Mouse (Mus musculus): ENCODE data around the gene Apof. TPM values are rescaled to one million over a fixed set of nuclear protein-coding genes. Genes with fewer than 3 reads are reported as not detected.
"Not testable (repeated sequence)": the region's sequence is repeated elsewhere in the genome, so short reads cannot be mapped to it uniquely, and the experiment has no call there.

Apof gene
- polyA plus RNA-seq, 1 experiment from 2014 or later = 0.15 TPM

DNA sequence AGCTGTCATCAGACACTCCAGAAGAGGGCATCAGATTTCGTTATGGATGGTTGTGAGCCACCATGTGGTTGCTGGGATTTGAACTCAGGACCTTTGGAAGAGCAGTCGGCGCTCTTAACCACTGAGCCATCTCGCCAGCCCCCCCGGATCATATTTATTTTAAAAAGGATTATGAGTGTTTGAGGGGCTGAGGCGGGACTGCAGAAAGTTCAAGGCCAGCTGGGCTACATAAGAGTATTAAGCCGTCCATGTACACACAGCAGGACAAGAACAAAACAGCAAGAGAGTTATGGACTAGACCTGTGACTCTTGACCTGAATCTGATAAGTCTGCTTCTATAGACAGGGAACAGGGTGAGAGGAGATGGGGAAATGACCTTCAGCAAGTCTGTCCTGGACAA, 8.1 kb upstream of the Apof start:
- ATAC-seq (ENCODE audit: borderline replicate concordance, extremely low read depth, low FRiP score, low TSS enrichment) = not testable (repeated sequence)

DNA sequence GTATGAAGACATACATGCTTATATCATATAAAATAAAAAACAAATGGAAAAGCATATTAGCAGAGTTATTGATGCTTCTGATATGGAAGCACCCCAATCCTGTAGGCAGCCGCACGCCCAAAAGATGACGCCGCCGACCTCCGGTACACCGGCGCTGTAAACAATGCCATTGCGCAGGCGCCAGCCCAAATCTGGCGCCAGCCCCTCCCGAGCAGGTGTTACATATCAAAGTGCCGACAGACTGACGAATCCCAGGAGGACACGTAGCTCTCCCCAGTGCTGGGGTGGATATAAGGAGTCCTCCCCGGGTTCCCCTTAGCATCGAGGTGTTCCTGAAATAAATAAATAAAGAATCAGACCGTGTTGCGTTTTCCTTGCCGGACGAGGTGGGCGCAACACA, 6.2 kb upstream of the Apof start:
- no peak overlapping the region for H3K9ac ChIP-seq
- H3K9me3 ChIP-seq = no peaks in the 10 kb centered on the region
- H3K4me1 ChIP-seq = no peaks in the 10 kb centered on the region
- no peaks in the 10 kb centered on the region for H3K36me3 ChIP-seq
- no peak for ATAC-seq (ENCODE audit: borderline replicate concordance, extremely low read depth, low FRiP score, low TSS enrichment)
- no peak overlapping the region for H3K4me2 ChIP-seq
- WGBS = 72% methylated on average over 22 of the region's 22 CpGs
- H3K4me3 ChIP-seq = no peak overlapping the region
- H3K27ac ChIP-seq = no peak overlapping the region
- H3K27me3 ChIP-seq = no peaks in the 10 kb centered on the region

More for the DNA sequence above, 8.1 kb upstream of the Apof start:
- not testable (repeated sequence) for H3K9ac ChIP-seq, H3K4me1 ChIP-seq, H3K27ac ChIP-seq, H3K4me2 ChIP-seq, H3K36me3 ChIP-seq, H3K9me3 ChIP-seq, H3K4me3 ChIP-seq, H3K27me3 ChIP-seq
- 74% methylated on average over 7 of the region's 7 CpGs for WGBS

DNA sequence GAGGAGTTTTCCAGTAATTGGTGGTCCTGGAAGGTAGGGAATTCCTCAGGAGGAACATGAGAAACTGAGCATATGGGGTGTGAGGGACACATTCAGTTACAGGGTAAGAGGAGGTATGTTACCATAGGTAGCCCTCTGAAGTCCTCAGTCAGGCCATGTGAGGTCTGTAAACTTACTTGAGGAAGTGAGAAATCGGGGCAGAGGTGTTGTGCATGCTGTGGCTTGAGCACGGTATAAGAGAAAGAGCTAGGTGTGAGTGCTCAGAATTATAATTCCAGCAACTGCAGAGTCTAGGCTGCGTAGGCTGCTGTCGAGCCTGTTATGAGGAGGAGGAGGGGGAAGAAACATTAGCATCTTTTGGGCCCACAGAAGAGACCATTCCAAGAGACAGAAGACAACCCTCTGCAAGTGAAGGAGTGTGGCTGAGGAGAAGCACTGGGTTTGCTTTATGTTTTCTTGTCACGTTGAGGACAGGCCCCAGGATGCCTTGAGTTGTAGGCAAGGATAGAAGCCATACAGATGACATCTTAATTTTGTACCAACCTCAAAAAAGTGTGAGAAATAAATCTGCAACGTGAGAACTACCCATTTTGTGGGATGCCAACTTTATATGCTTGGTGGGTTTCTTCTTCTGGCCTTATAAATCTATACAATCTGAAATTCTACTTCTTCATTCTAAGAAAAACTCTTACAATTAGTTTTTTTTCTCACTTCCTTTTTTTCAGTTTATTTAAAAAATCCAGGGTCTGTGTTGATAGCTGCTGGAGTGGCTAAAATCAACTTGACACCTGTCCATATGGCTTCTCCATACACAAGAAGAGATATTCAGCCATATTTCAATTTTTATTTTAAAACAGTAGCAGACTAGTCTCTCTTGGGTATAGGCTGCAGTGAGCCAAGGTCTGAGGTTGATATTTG, 4.8 kb upstream of the Apof start:
- WGBS = 73% methylated on average over 6 of the region's 6 CpGs
- Histone ChIP-seq H3K9ac (no peak overlapping the region), H3K27me3 (no peaks in the 10 kb centered on the region), H3K9me3 (no peaks in the 10 kb centered on the region), H3K4me2 (no peak overlapping the region), H3K4me1 (no peaks in the 10 kb centered on the region), H3K4me3 (no peak overlapping the region), H3K27ac (no peak overlapping the region), H3K36me3 (no peaks in the 10 kb centered on the region)
- ATAC-seq (ENCODE audit: borderline replicate concordance, extremely low read depth, low FRiP score, low TSS enrichment) = no peak

DNA sequence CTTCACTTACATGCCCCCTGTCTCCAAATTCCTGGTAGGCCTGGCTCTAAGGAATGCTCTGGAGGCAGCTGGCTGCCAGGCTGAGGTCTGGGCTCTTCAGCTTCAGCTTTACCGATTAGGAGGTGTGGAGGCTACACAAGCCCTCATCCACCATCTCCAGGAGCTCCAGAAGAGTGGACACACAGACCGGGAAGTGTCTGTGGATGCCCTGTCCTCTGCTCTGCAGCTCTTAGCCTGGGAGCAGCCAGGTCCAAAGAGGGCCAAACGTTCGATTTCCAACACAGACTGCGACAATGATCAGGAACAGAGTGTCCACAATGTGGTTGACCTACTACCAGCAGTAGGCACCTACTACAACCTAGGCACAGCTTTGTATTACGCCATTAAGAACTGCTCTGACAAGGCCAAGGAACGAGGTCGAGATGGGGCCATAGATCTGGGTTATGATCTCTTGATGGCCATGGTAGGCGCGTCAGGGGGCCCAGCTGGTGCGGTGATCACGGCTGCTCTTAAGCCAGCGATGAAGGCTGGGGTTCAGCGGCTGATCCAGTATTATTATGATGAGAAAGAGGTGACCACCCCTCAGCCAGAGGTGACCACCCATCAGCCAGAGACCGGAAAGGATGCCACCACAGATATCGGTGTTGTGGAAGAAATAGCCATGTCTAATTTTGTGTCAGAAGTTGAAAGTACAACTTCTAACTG, 887 bp downstream of the Apof start:
- peak overlapping the region; percentile 72 for H3K4me3 ChIP-seq

DNA sequence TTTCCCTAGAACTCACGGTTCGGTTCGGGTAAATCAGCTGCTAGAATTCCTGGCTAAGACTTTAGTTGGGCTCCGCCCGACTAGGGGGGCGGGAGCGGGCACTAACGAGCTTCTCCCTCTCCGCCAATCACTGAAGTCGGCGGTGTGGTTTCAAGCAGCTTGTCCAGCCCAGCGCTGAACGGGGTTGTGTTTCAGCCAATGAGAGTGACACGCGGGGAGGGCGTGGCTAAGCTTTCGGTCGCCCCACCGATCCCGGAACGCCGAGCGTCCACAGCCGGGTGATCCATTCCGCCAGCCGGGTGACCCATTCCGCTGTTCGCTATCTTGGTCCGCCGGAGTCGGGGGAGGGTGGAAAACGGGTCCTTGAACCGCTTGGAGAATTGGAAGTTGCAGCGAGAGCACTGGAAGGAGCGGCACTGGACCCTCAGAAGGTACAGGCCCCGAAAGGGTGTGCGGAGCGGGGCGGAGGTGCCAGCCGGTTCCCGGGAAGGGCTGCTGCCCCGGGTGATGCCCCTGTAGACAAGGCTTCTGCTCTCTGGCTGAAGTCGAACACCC, 1.9 kb downstream of the Apof start, which contains the start of gene Stat2:
Gene Stat2 (plus strand): TSS at position 273 of the 555 bp plus-strand sequence.
- ATAC-seq (ENCODE audit: borderline replicate concordance, extremely low read depth, low FRiP score, low TSS enrichment) = peak; percentile 100
- under 1% methylated on average over 43 of the region's 43 CpGs for WGBS
- Histone ChIP-seq H3K4me3 (peak within 1 kb of the TSS; percentile 72), H3K36me3 (no peaks in the 10 kb centered on the region), H3K4me2 (peak within 1 kb of the TSS; percentile 65), H3K27ac (peak within 1 kb of the TSS; percentile 54), H3K27me3 (no peaks in the 10 kb centered on the region), H3K9me3 (no peaks in the 10 kb centered on the region), H3K9ac (peak within 1 kb of the TSS; percentile 68), H3K4me1 (peaks cover 14% of the 10 kb centered on the region; the same call in 1 of the 2 replicates)

More for the DNA sequence above, 887 bp downstream of the Apof start:
- Histone ChIP-seq H3K9ac (no peak overlapping the region), H3K36me3 (no peaks in the 10 kb centered on the region), H3K27ac (no peak overlapping the region), H3K27me3 (no peaks in the 10 kb centered on the region), H3K4me1 (peaks cover 14% of the 10 kb centered on the region; the same call in 1 of the 2 replicates), H3K4me2 (peak overlapping the region; percentile 65; the same call in 1 of the 2 replicates), H3K9me3 (no peaks in the 10 kb centered on the region)
- WGBS = 88% methylated on average over 16 of the region's 16 CpGs
- no peak for ATAC-seq (ENCODE audit: borderline replicate concordance, extremely low read depth, low FRiP score, low TSS enrichment)

DNA sequence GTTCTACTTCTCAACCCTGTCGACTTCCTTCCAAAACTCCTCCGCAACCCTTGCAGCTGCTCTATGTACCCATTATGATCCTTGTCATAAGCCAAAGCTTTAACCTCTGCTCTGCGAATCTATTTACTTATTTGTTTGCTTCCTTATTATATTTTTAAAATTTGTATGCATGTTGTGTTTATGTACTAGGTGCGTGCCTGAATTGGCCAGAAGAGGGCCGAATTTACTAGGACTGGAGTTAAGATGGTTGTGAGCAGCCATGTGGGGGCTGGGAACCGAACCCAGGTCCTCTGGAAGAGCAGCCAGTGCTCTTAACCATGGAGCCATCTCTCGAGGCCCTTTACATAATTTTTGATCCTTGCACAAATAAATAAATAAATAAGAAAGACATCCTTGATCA, 2.4 kb downstream of the Apof start:
- Histone ChIP-seq H3K36me3 (no peaks in the 10 kb centered on the region), H3K9ac (peak overlapping the region; percentile 68), H3K4me3 (peak overlapping the region; percentile 72), H3K4me1 (peaks cover 14% of the 10 kb centered on the region; the same call in 1 of the 2 replicates), H3K4me2 (peak overlapping the region; percentile 65), H3K9me3 (no peaks in the 10 kb centered on the region), H3K27ac (peak overlapping the region; percentile 54; the same call in 1 of the 2 replicates), H3K27me3 (no peaks in the 10 kb centered on the region)
- 35% methylated on average over 7 of the region's 7 CpGs for WGBS
- ATAC-seq (ENCODE audit: borderline replicate concordance, extremely low read depth, low FRiP score, low TSS enrichment) = no peak

DNA sequence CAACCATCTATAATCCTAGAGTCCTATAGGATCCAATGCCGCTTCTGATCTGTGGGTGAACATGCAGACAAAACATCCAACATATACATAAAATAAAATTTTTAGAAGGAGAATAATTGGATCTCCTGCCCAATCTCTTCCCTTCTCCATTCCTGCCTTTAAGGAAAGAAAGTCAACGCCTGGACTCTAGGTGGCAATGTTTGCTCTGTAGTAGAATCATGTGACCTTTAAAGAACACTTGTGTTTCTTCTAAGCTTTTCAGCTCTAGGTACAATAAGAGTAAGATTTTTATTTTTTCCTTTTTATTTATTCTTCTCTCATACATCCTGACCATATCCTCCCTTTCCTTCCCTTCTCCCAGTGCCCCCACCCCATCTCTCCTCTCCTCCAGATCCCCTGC, 3.4 kb downstream of the Apof start:
- H3K27ac ChIP-seq = no peak overlapping the region
- H3K36me3 ChIP-seq = no peaks in the 10 kb centered on the region
- WGBS = 60% methylated on average over 2 of the region's 2 CpGs
- no peak overlapping the region for H3K4me2 ChIP-seq
- no peaks in the 10 kb centered on the region for H3K9me3 ChIP-seq
- H3K27me3 ChIP-seq = no peaks in the 10 kb centered on the region
- no peak overlapping the region for H3K9ac ChIP-seq
- peaks cover 14% of the 10 kb centered on the region; the same call in 1 of the 2 replicates for H3K4me1 ChIP-seq
- H3K4me3 ChIP-seq = no peak overlapping the region
- no peak for ATAC-seq (ENCODE audit: borderline replicate concordance, extremely low read depth, low FRiP score, low TSS enrichment)

DNA sequence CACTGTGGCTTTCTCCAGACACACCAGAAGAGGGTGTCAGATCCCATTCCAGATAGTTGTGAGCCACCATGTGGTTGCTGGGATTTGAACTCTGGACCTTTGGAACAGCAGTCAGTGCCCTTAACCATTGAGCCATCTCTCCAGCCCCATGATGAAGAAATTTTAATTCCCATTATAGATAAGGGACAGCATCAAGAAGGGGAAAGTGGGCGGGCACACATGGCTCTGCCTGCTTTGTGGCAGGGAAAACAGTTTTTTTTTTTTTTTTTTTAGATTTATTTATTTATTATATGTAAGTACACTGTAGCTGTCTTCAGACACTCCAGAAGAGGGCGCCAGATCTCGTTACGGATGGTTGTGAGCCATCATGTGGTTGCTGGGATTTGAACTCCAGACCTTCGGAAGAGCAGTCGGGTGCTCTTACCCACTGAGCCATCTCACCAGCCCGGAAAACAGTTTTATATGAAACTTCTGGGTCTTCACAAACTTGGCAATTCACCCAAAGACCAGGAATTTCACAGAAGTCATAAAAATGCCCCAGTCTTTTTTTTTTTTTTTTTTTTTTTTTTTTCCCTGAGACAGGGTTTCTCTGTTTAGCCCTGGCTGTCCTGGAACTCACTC, 4.5 kb downstream of the Apof start:
- H3K36me3 ChIP-seq; H3K9ac ChIP-seq; H3K27me3 ChIP-seq; H3K4me2 ChIP-seq; H3K4me3 ChIP-seq; H3K9me3 ChIP-seq; ATAC-seq (ENCODE audit: borderline replicate concordance, extremely low read depth, low FRiP score, low TSS enrichment); H3K27ac ChIP-seq: not testable (repeated sequence)
- H3K4me1 ChIP-seq = peaks cover 14% of the 10 kb centered on the region; the same call in 1 of the 2 replicates
- WGBS = 76% methylated on average over 7 of the region's 7 CpGs

DNA sequence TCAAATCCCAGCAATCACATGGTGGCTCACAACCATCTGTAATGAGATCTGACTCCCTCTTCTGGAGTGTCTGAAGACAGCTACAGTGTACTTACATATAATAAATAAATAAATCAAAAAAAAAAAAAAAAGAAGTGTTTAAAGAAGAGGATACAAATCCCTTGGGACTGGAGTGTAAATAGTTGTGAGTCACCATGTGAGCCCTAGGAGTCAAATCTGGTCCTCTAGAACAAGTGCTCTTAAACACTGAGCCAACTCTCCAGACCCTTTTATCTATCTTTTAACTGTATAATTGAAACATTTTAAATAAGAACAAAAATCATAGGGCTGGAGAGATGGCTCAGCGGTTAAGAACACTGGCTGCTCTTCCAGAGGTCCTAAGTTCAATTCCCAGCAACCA, 6.9 kb downstream of the Apof start:
- H3K36me3 ChIP-seq = not testable (repeated sequence)

DNA sequence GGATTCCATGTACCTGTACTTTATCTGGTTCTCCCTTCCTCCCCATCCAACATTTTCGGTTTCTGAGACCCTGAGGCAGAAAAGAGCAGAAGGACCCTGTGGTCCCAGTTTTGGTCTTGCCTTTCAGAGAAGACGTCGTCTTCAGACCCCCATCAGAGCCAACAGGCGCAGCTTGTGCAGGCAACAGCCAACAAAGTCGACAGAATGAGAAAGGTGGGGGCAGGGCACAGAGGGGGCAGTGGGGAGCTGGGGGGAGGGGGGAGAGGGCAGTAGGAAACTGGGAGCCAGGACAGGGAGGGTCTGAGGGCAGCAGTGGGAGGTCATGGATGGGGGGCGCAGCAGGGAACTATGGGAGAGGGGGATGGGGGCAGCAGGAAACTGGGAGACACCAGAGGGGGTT, 9.7 kb downstream of the Apof start:
- 64% methylated on average over 6 of the region's 6 CpGs for WGBS
- Histone ChIP-seq H3K36me3 (peaks cover 22% of the 10 kb centered on the region), H3K27me3 (no peaks in the 10 kb centered on the region)

More for the DNA sequence above, 6.9 kb downstream of the Apof start:
- H3K4me2 ChIP-seq; H3K27me3 ChIP-seq; H3K4me1 ChIP-seq; H3K9me3 ChIP-seq; H3K9ac ChIP-seq; H3K4me3 ChIP-seq; ATAC-seq (ENCODE audit: borderline replicate concordance, extremely low read depth, low FRiP score, low TSS enrichment); H3K27ac ChIP-seq: not testable (repeated sequence)
- 83% methylated on average over 1 of the region's 1 CpGs for WGBS

DNA sequence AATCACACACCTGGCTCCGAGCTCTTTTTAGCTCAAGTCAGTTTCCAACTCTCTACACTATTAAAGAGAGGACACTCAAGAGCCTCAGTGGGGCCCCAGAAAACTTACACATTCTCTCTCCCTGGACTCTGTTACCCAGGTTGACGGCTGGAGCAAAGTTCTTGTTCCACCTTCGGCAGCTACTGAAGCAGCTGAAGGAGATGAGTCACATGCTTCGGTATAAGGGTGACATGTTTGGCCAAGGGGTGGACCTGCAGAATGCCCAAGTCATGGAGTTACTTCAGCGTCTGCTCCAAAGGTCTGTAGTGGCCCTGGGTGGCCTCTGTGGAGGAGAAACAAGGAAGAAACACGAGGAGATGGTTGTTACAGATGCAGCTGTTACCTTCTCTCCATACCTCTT, 12.5 kb downstream of the Apof start:
- WGBS = 80% methylated on average over 6 of the region's 6 CpGs
- H3K4me1 ChIP-seq = no peaks in the 10 kb centered on the region
- peaks cover 45% of the 10 kb centered on the region for H3K36me3 ChIP-seq
- no peak for ATAC-seq (ENCODE audit: borderline replicate concordance, extremely low read depth, low FRiP score, low TSS enrichment)
- no peak overlapping the region for H3K4me3 ChIP-seq
- no peaks in the 10 kb centered on the region for H3K9me3 ChIP-seq
- H3K4me2 ChIP-seq = no peak overlapping the region
- H3K27ac ChIP-seq = no peak overlapping the region
- H3K9ac ChIP-seq = no peak overlapping the region
- no peaks in the 10 kb centered on the region for H3K27me3 ChIP-seq

More for the DNA sequence above, 9.7 kb downstream of the Apof start:
- Histone ChIP-seq H3K4me1 (no peaks in the 10 kb centered on the region), H3K9me3 (no peaks in the 10 kb centered on the region), H3K4me2 (no peak overlapping the region), H3K9ac (no peak overlapping the region), H3K4me3 (no peak overlapping the region), H3K27ac (no peak overlapping the region)
- ATAC-seq (ENCODE audit: borderline replicate concordance, extremely low read depth, low FRiP score, low TSS enrichment) = no peak

Data from lung, embryonic 15.5 days (tissue).